Mouse (Mus musculus): ENCODE data around the gene Pomt2. TPM values are rescaled to one million over a fixed set of nuclear protein-coding genes. Genes with fewer than 3 reads are reported as not detected.

The Pomt2 gene
- polyA plus RNA-seq, 1 experiment from 2014 or later: 21.6 TPM

- ATAC-seq (ENCODE audit: insufficient read depth): no peak
- TF ChIP-seq CTCF (IDR thresholded peaks at IDR 0.05; ENCODE audit: low read depth): no peak
- DNase-seq: peak; percentile 42
- no peak overlapping the region for H3K9ac ChIP-seq
- H3K27ac ChIP-seq (ENCODE audit: low read depth): no peak overlapping the region
- no peak overlapping the region for H3K4me2 ChIP-seq
- no peaks in the 10 kb centered on the region for H3K9me3 ChIP-seq (ENCODE audit: low read depth, low read length)
- H3K27me3 ChIP-seq (ENCODE audit: insufficient read depth, low read length): no peaks in the 10 kb centered on the region
- peaks cover 27% of the 10 kb centered on the region; the same call in 1 of the 2 replicates for H3K36me3 ChIP-seq (ENCODE audit: insufficient read depth)
- 68% methylated on average over 2 of the region's 2 CpGs for WGBS
- no peaks in the 10 kb centered on the region for H3K4me1 ChIP-seq (ENCODE audit: insufficient read depth)
- no peak overlapping the region for H3K4me3 ChIP-seq (ENCODE audit: low read depth, low read length)
Observed at GRCm38 (mm10) chr12:87131181-87131580, 16.6 kb downstream of the Pomt2 start.

GRCm38 (mm10) chr12:87130224-87130623 is 17.5 kb downstream of the Pomt2 start:
- H3K27ac ChIP-seq (ENCODE audit: low read depth): no peak overlapping the region
- WGBS: 92% methylated on average over 4 of the region's 4 CpGs
- no peak overlapping the region for H3K4me3 ChIP-seq (ENCODE audit: low read depth, low read length)
- ATAC-seq (ENCODE audit: insufficient read depth): no peak
- no peak overlapping the region for H3K4me2 ChIP-seq
- no peak for TF ChIP-seq CTCF (IDR thresholded peaks at IDR 0.05; ENCODE audit: low read depth)
- no peak overlapping the region for H3K9ac ChIP-seq
- no peaks in the 10 kb centered on the region for H3K27me3 ChIP-seq (ENCODE audit: insufficient read depth, low read length)
- H3K36me3 ChIP-seq (ENCODE audit: insufficient read depth): peaks cover 27% of the 10 kb centered on the region; the same call in 1 of the 2 replicates
- no peaks in the 10 kb centered on the region for H3K4me1 ChIP-seq (ENCODE audit: insufficient read depth)
- no peaks in the 10 kb centered on the region for H3K9me3 ChIP-seq (ENCODE audit: low read depth, low read length)
- DNase-seq: no peak

GRCm38 (mm10) chr12:87127256-87127655 is 20.5 kb downstream of the Pomt2 start:
- no peak for ATAC-seq (ENCODE audit: insufficient read depth)
- 76% methylated on average over 4 of the region's 4 CpGs for WGBS
- no peak overlapping the region for H3K9ac ChIP-seq
- no peak overlapping the region for H3K27ac ChIP-seq (ENCODE audit: low read depth)
- H3K4me2 ChIP-seq: no peak overlapping the region
- no peaks in the 10 kb centered on the region for H3K4me1 ChIP-seq (ENCODE audit: insufficient read depth)
- no peaks in the 10 kb centered on the region for H3K27me3 ChIP-seq (ENCODE audit: insufficient read depth, low read length)
- no peak for DNase-seq
- no peak for TF ChIP-seq CTCF (IDR thresholded peaks at IDR 0.05; ENCODE audit: low read depth)
- no peak overlapping the region for H3K4me3 ChIP-seq (ENCODE audit: low read depth, low read length)
- H3K9me3 ChIP-seq (ENCODE audit: low read depth, low read length): no peaks in the 10 kb centered on the region
- H3K36me3 ChIP-seq (ENCODE audit: insufficient read depth): peaks cover 41% of the 10 kb centered on the region

- Histone ChIP-seq H3K9ac (no peak overlapping the region), H3K4me3 (ENCODE audit: low read depth, low read length) (no peak overlapping the region), H3K27ac (ENCODE audit: low read depth) (no peak overlapping the region), H3K9me3 (ENCODE audit: low read depth, low read length) (no peaks in the 10 kb centered on the region), H3K4me2 (no peak overlapping the region), H3K36me3 (ENCODE audit: insufficient read depth) (peaks cover 44% of the 10 kb centered on the region), H3K27me3 (ENCODE audit: insufficient read depth, low read length) (no peaks in the 10 kb centered on the region), H3K4me1 (ENCODE audit: insufficient read depth) (no peaks in the 10 kb centered on the region)
- no peak for TF ChIP-seq CTCF (IDR thresholded peaks at IDR 0.05; ENCODE audit: low read depth)
- DNase-seq (no peak), ATAC-seq (ENCODE audit: insufficient read depth) (no peak)
- WGBS: 77% methylated on average over 4 of the region's 4 CpGs
Observed at GRCm38 (mm10) chr12:87121918-87122589, 25.7 kb downstream of the Pomt2 start.

GRCm38 (mm10) chr12:87107357-87107977 is 40.3 kb downstream of the Pomt2 start:
- H3K27me3 ChIP-seq (ENCODE audit: insufficient read depth, low read length): peaks cover 4% of the 10 kb centered on the region; the same call in 1 of the 2 replicates
- no peak for DNase-seq
- H3K9me3 ChIP-seq (ENCODE audit: low read depth, low read length): no peaks in the 10 kb centered on the region
- 45% methylated on average over 3 of the region's 3 CpGs for WGBS
- H3K9ac ChIP-seq: no peak overlapping the region
- H3K27ac ChIP-seq (ENCODE audit: low read depth): no peak overlapping the region
- TF ChIP-seq CTCF (IDR thresholded peaks at IDR 0.05; ENCODE audit: low read depth): no peak
- no peak overlapping the region for H3K4me2 ChIP-seq
- no peak overlapping the region for H3K4me3 ChIP-seq (ENCODE audit: low read depth, low read length)
- no peak for ATAC-seq (ENCODE audit: insufficient read depth)
- peaks cover 29% of the 10 kb centered on the region for H3K36me3 ChIP-seq (ENCODE audit: insufficient read depth)
- no peaks in the 10 kb centered on the region for H3K4me1 ChIP-seq (ENCODE audit: insufficient read depth)

GRCm38 (mm10) chr12:87104796-87105195 is 43.0 kb downstream of the Pomt2 start:
- Histone ChIP-seq H3K4me3 (ENCODE audit: low read depth, low read length) (no peak overlapping the region), H3K27ac (ENCODE audit: low read depth) (no peak overlapping the region), H3K9ac (no peak overlapping the region), H3K36me3 (ENCODE audit: insufficient read depth) (peaks cover 13% of the 10 kb centered on the region), H3K4me2 (no peak overlapping the region), H3K27me3 (ENCODE audit: insufficient read depth, low read length) (peaks cover 18% of the 10 kb centered on the region), H3K4me1 (ENCODE audit: insufficient read depth) (no peaks in the 10 kb centered on the region), H3K9me3 (ENCODE audit: low read depth, low read length) (no peaks in the 10 kb centered on the region)
- 74% methylated on average over 4 of the region's 4 CpGs for WGBS
- DNase-seq (no peak), ATAC-seq (ENCODE audit: insufficient read depth) (no peak)
- no peak for TF ChIP-seq CTCF (IDR thresholded peaks at IDR 0.05; ENCODE audit: low read depth)

GRCm38 (mm10) chr12:87103471-87103870 is 44.3 kb downstream of the Pomt2 start:
- peaks cover 18% of the 10 kb centered on the region for H3K27me3 ChIP-seq (ENCODE audit: insufficient read depth, low read length)
- H3K9ac ChIP-seq: no peak overlapping the region
- ATAC-seq (ENCODE audit: insufficient read depth) (no peak), DNase-seq (no peak)
- H3K4me3 ChIP-seq (ENCODE audit: low read depth, low read length): no peak overlapping the region
- WGBS: 89% methylated on average over 4 of the region's 4 CpGs
- no peak for TF ChIP-seq CTCF (IDR thresholded peaks at IDR 0.05; ENCODE audit: low read depth)
- H3K9me3 ChIP-seq (ENCODE audit: low read depth, low read length): no peaks in the 10 kb centered on the region
- H3K4me2 ChIP-seq: no peak overlapping the region
- no peak overlapping the region for H3K27ac ChIP-seq (ENCODE audit: low read depth)
- 0 out of 2 replicates have a peak, but pooled peaks cover 3% of the 10 kb centered on the region for H3K36me3 ChIP-seq (ENCODE audit: insufficient read depth)
- no peaks in the 10 kb centered on the region for H3K4me1 ChIP-seq (ENCODE audit: insufficient read depth)

Measured in lung, embryonic 14.5 days (tissue).